Mouse (Mus musculus): ENCODE measurements around the gene Cyp2a12.
"Not testable (repeated sequence)": the region's sequence is repeated elsewhere in the genome, so short reads cannot be mapped to it uniquely, and the experiment has no call there.

Cyp2a12 gene

GRCm38 (mm10) chr7:27028789-27029188 is at the start of gene Cyp2a12:
Gene Cyp2a12, plus strand, starts transcription at chr7:27029081.
- no peak for DNase-seq

GRCm38 (mm10) chr7:26981464-26981863 is 47.4 kb upstream of the Cyp2a12 start:
- not testable (repeated sequence) for DNase-seq

GRCm38 (mm10) chr7:26981937-26982336 is 46.9 kb upstream of the Cyp2a12 start:
- DNase-seq, result not testable (repeated sequence)

GRCm38 (mm10) chr7:26982551-26982950 is 46.3 kb upstream of the Cyp2a12 start:
- DNase-seq, result no peak

- DNase-seq, result not testable (repeated sequence)
These were observed 45.7 kb upstream of the Cyp2a12 start for GRCm38 (mm10) chr7:26983151-26983550.

GRCm38 (mm10) chr7:27026581-27026980 is 2.3 kb upstream of the Cyp2a12 start:
- DNase-seq, result not testable (repeated sequence)

GRCm38 (mm10) chr7:27048886-27049285 is 20.0 kb downstream of the Cyp2a12 start:
- not testable (repeated sequence) for DNase-seq

- not testable (repeated sequence) for DNase-seq
These were observed 30.5 kb downstream of the Cyp2a12 start for GRCm38 (mm10) chr7:27059333-27059732.

- not testable (repeated sequence) for DNase-seq
These were observed 31.0 kb downstream of the Cyp2a12 start for GRCm38 (mm10) chr7:27059896-27060295.

- DNase-seq, result no peak
These were observed 49.8 kb downstream of the Cyp2a12 start for GRCm38 (mm10) chr7:27078641-27079040.

GRCm38 (mm10) chr7:27081625-27082024 is 52.7 kb downstream of the Cyp2a12 start:
- DNase-seq, result no peak

Data from thymus, postnatal 4 days (tissue).